Mouse (Mus musculus) CH12.LX (cell line): ENCODE results near the gene Hoxb1. TPM values are rescaled to one million over a fixed set of nuclear protein-coding genes. Genes with fewer than 3 reads are reported as not detected.

Source experiments
- DNase-seq: peaks from one replicate; pipeline ENCODE4 v3.0.0-alpha.2; 2013; ENCODE audit errors: extremely low read depth
- H3K27ac ChIP-seq: 2 replicates; pipeline ENCODE4 v1.5.1; 2012; ENCODE audit warnings: low read depth, mild to moderate bottlenecking, control low read depth, moderate library complexity; ENCODE audit not compliant: insufficient read depth
- H3K27me3 ChIP-seq: replicated peaks from 2 replicates; pipeline ENCODE3; 2012; ENCODE audit warnings: inconsistent platforms
- H3K36me3 ChIP-seq, 2 experiments: replicated peaks in 1 of 2; 2 replicates each; pipeline versions ENCODE3 to v1.6.1; 2012; ENCODE audit warnings: inconsistent platforms in 1 of 2, low read length in 1 of 2, mild to moderate bottlenecking in 1 of 2, mixed read lengths in 1 of 2, moderate library complexity in 1 of 2; ENCODE audit not compliant: control insufficient read depth in 1 of 2, insufficient read depth in 1 of 2
- H3K4me1 ChIP-seq, 2 experiments: 2 replicates each; pipeline ENCODE4 v1.6.1; 2012; ENCODE audit warnings: inconsistent platforms in 1 of 2, moderate library complexity in 1 of 2; ENCODE audit not compliant: insufficient read depth in 2 of 2, control insufficient read depth in 1 of 2
- H3K4me2 ChIP-seq: 2 replicates; pipeline ENCODE4 v1.6.1; 2012; ENCODE audit warnings: low read depth, mild to moderate bottlenecking, control low read depth; ENCODE audit not compliant: poor library complexity, insufficient read depth, severe bottlenecking
- H3K4me3 ChIP-seq, 3 experiments: fragments of 150-350 bp in 1 of 3; sonication (generic) in 1 of 3; replicated peaks in 1 of 3; 2 replicates each; pipeline versions ENCODE3 to v1.5.1; 2011 to 2012; ENCODE audit warnings: low read depth in 2 of 3, low read length in 2 of 3, mild to moderate bottlenecking in 2 of 3, moderate library complexity in 2 of 3, control low read depth in 1 of 3, improper control_type of control experiment in 1 of 3, inconsistent platforms in 1 of 3, mixed read lengths in 1 of 3; ENCODE audit not compliant: poor library complexity in 1 of 3
- H3K79me2 ChIP-seq: replicated peaks from 2 replicates; pipeline ENCODE4 v1.6.1; 2012; ENCODE audit warnings: mild to moderate bottlenecking, moderate library complexity; ENCODE audit not compliant: control insufficient read depth, poor library complexity, insufficient read depth, severe bottlenecking; ENCODE audit errors: extremely low read depth
- H3K9ac ChIP-seq: 2 replicates; pipeline ENCODE4 v1.6.1; 2012; ENCODE audit warnings: low read depth, mild to moderate bottlenecking, control low read depth, moderate library complexity; ENCODE audit not compliant: insufficient read depth
- H3K9me3 ChIP-seq: replicated peaks from 2 replicates; pipeline ENCODE3; 2012; ENCODE audit warnings: low read length, inconsistent platforms, mixed read lengths
- CHD2 ChIP-seq: IDR thresholded peaks from 2 replicates; pipeline ENCODE4 v1.6.1; 2011; ENCODE audit warnings: low read length, improper control_type of control experiment
- ELF1 ChIP-seq: IDR thresholded peaks from 2 replicates; pipeline ENCODE4 v1.6.1; 2014; ENCODE audit warnings: low read depth, mild to moderate bottlenecking, inconsistent platforms, low read length, improper control_type of control experiment
- ETS1 ChIP-seq: conservative IDR thresholded peaks from 2 replicates; pipeline ENCODE4 v1.6.1; 2012; ENCODE audit warnings: low read depth, mild to moderate bottlenecking, inconsistent platforms, low read length, improper control_type of control experiment, moderate library complexity
- POLR2AphosphoS2 ChIP-seq: IDR thresholded peaks from 2 replicates; pipeline ENCODE4 v1.6.1; 2011; ENCODE audit warnings: low read depth, low read length, improper control_type of control experiment
- RCOR1 ChIP-seq: conservative IDR thresholded peaks from 2 replicates; pipeline ENCODE4 v1.6.1; 2012; ENCODE audit warnings: low read depth, mild to moderate bottlenecking, inconsistent platforms, low read length, improper control_type of control experiment
- TBP ChIP-seq: conservative IDR thresholded peaks from 2 replicates; pipeline ENCODE4 v1.6.1; 2011; ENCODE audit warnings: low read depth, low read length, improper control_type of control experiment
- USF1 ChIP-seq: IDR thresholded peaks from 2 replicates; pipeline ENCODE4 v1.6.1; 2014; ENCODE audit warnings: low read depth, mild to moderate bottlenecking, inconsistent platforms, low read length, improper control_type of control experiment
- ZKSCAN1 ChIP-seq: IDR thresholded peaks from 2 replicates; pipeline ENCODE4 v1.6.1; 2012; ENCODE audit warnings: low read depth, inconsistent platforms, low read length, improper control_type of control experiment, borderline replicate concordance
- ZNF384 ChIP-seq: IDR thresholded peaks from 2 replicates; pipeline ENCODE4 v1.6.1; 2012; ENCODE audit warnings: low read depth, low read length, improper control_type of control experiment, inconsistent platforms
- dilution Hi-C: fragments of 300-500 bp; cut with MboI; formaldehyde crosslinking; loops from 2 replicates; pipeline ENCODE4 v1.14.3; 2020; ENCODE audit warnings: low sequenced_read_pairs; ENCODE audit not compliant: extremely low pct_unique_long_range_greater_than_20kb, extremely low pct_ligation_motif_present
- in situ Hi-C: fragments of 300-500 bp; cut with MboI; formaldehyde crosslinking; loops from 3 replicates; pipeline ENCODE4 v1.14.3; 2019; ENCODE audit warnings: low sequenced_read_pairs, low pct_ligation_motif_present, low pct_unique_long_range_greater_than_20kb, mixed read lengths
- polyA plus RNA-seq: library from polyadenylated mRNA; unstranded; fragments of >175 nt; gene quantifications from 2 replicates; pipeline ENCODE4 v1.2.1, GENCODE M21; 2012; ENCODE audit warnings: low read depth; ENCODE audit not compliant: insufficient read length
- total RNA-seq, 2 experiments: library from RNA; depleted of rRNA; stranded (reverse); fragments of 300-350 nt in 1 of 2; fragments of >200 nt in 1 of 2; gene quantifications; 2 replicates each; pipeline ENCODE4 v1.2.3; 2012 to 2014

Hoxb1 gene
- total and polyA plus RNA-seq, 3 experiments, result not detected

GRCm38 (mm10) chr11:96353522-96353841 is 12.1 kb upstream of the Hoxb1 start:
- TF ChIP-seq RCOR1 (no peak), ETS1 (no peak), CHD2 (no peak), TBP (no peak)
- H3K9ac ChIP-seq, result no peak overlapping the region
- H3K4me3 ChIP-seq, result no peak overlapping the region

GRCm38 (mm10) chr11:96353939-96354338 is 11.6 kb upstream of the Hoxb1 start:
- Histone ChIP-seq H3K9ac (no peak overlapping the region), H3K9me3 (peaks cover 6% of the 10 kb centered on the region), H3K4me3 (no peak overlapping the region), H3K4me2 (no peak overlapping the region), H3K79me2 (no peaks in the 10 kb centered on the region), H3K36me3 (no peaks in the 10 kb centered on the region), H3K27me3 (peaks cover 52% of the 10 kb centered on the region), H3K4me1 (peaks cover 0 to 12% of the 10 kb centered on the region in 2 experiments; a peak in 2 of 4 replicates), H3K27ac (no peak overlapping the region)
- dilution Hi-C loops (no loop called here), in situ Hi-C loops (no loop called here)
- DNase-seq, result no peak
- no peak for TF ChIP-seq ZKSCAN1
- TF ChIP-seq USF1, result no peak
- no peak for TF ChIP-seq ELF1

More at GRCm38 (mm10) chr11:96353522-96353841, 12.1 kb upstream of the Hoxb1 start:
- no peak for DNase-seq
- H3K27me3 ChIP-seq, result peaks cover 49% of the 10 kb centered on the region
- peaks cover 6% of the 10 kb centered on the region for H3K9me3 ChIP-seq
- H3K36me3 ChIP-seq, result no peaks in the 10 kb centered on the region
- H3K4me1 ChIP-seq, result peaks cover 0 to 12% of the 10 kb centered on the region in 2 experiments; a peak in 2 of 4 replicates
- no peak overlapping the region for H3K27ac ChIP-seq
- no peak overlapping the region for H3K4me2 ChIP-seq
- no peaks in the 10 kb centered on the region for H3K79me2 ChIP-seq
- dilution Hi-C loops (no loop called here), in situ Hi-C loops (no loop called here)

- no peak overlapping the region for H3K4me2 ChIP-seq
- H3K9me3 ChIP-seq, result peaks cover 6% of the 10 kb centered on the region
- no peak overlapping the region for H3K9ac ChIP-seq
- H3K4me1 ChIP-seq, result peaks cover 0 to 12% of the 10 kb centered on the region in 2 experiments; a peak in 2 of 4 replicates
- H3K79me2 ChIP-seq, result no peaks in the 10 kb centered on the region
- no peak overlapping the region for H3K4me3 ChIP-seq
- no peak for DNase-seq
- in situ Hi-C loops (no loop called here), dilution Hi-C loops (no loop called here)
- TF ChIP-seq POLR2AphosphoS2, result no peak
- TF ChIP-seq ZNF384, result no peak
- H3K27ac ChIP-seq, result no peak overlapping the region
- H3K27me3 ChIP-seq, result peaks cover 51% of the 10 kb centered on the region
- H3K36me3 ChIP-seq, result no peaks in the 10 kb centered on the region
Observed at GRCm38 (mm10) chr11:96354376-96354775, 11.2 kb upstream of the Hoxb1 start.
